Mouse (Mus musculus) urinary bladder, postnatal 36 days (tissue): ENCODE results near the gene Gm16503.
"Not testable (repeated sequence)": the region's sequence is repeated elsewhere in the genome, so short reads cannot be mapped to it uniquely, and the experiment has no call there.

ENCODE experiments used
- DNase-seq, 2 experiments: peaks; one replicate each; pipeline ENCODE4 v3.0.0; 2022; ENCODE audit warnings: low spot score in 2 of 2, mixed read lengths in 1 of 2

Gm16503 gene

GRCm38 (mm10) chr4:147539918-147540317 lies at the start of gene Gm16503:
TSS of gene Gm16503 (plus strand) at chr4:147540218.
- not testable (repeated sequence) for DNase-seq

- not testable (repeated sequence) for DNase-seq
These were observed 47.9 kb upstream of the Gm16503 start, which contains the start of gene Zfp982 for GRCm38 (mm10) chr4:147492117-147492516. TSS of gene Zfp982 (plus strand) at chr4:147492417.

DNA sequence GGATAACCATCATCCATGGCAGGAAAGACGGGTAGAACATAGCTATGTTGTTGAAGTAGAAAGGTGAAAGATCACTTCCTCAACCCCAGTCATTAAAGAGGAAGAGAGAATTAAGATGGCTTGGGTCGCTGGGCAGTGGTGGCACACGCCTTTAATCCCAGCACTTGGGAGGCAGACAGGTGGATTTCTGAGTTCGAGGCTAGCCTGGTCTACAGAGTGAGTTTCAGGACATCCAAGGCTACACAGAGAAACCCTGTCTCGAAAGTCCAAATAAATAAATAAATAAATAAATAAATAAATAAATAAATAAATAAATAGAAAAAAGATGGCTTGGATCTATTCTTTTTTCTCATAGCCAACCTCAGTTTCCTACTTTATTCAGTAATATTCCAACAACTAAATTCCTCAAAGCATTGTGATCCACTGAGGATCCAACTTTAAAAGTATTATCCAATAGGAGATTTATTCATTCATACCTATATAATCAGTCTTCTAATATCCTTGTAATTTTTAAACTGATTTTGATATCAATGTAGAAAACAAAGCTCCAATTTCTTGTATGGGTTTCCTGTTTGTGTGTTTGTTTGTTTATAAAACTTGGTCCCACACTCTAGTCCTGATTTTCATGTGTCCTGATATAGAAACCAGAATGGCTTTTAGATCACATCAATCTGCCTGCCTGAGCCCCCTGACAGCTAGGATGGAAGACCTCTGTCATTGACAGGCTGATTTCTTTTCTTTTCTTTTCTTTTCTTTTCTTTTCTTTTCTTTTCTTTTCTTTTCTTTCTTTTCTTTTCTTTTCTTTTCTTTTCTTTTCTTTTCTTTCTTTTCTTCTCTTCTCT lies 41.0 kb upstream of the Gm16503 start:
- not testable (repeated sequence) for DNase-seq

DNA sequence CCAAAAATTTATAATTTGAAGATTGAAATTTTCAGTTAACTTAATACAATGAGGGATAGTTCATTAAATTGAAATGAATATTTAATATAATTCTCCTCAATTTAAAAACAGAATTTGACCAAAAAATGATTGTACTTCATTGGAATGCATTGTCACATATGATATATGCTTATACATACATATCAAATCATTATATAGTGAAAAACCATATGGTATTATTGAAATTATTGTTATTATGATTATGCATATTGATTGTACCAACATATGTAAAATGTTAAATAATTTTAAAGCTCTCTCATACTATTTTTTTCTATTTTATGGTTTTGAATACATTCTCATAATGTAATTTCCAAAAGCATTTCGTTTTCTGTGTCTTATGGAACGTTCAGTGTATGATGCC lies 30.8 kb upstream of the Gm16503 start:
- DNase-seq, result no peak

DNA sequence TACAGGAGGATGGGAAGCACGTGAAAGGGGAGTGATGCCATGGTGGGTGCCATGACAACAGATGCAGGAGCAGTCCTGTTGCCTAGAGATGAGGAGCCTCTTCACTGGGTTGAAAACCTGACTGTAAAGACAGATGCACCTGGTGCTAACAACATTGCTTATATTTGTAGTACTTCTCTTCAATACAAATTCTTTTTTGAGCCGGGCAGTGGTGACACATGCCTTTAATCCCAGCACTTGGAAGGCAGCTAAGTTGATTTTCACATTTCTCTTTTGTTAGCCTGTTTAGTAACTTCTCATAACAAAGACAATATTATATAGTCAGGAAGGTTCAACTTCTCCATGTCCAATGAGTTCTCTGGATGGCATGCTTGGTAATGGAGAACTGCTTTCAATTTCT lies 21.0 kb upstream of the Gm16503 start:
- no peak for DNase-seq

- no peak for DNase-seq
These were observed 19.9 kb upstream of the Gm16503 start for GRCm38 (mm10) chr4:147520100-147520499.

DNA sequence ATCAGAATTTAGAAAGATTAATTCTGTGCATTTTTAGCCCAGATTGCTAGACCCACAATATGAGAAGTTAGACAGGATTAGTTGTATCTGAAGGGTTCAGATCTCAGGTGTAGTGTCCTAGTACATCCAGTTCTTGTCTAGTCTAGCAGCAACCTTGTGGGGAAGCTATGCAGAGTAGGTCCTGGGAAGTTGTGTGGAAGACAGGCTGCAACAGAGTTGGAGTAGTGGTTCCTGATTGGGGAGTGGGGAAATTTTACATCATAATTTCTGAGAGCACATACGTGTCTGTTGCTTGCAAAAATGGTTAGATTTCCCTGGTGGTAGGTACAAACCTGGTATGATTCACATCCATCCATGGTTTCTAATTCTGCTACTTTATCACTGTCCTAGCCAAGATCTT lies 14.9 kb upstream of the Gm16503 start:
- DNase-seq, result no peak

- no peak for DNase-seq
These were observed 9.7 kb upstream of the Gm16503 start for GRCm38 (mm10) chr4:147530366-147530765.

GRCm38 (mm10) chr4:147535916-147536315 lies 4.1 kb upstream of the Gm16503 start:
- not testable (repeated sequence) for DNase-seq

DNA sequence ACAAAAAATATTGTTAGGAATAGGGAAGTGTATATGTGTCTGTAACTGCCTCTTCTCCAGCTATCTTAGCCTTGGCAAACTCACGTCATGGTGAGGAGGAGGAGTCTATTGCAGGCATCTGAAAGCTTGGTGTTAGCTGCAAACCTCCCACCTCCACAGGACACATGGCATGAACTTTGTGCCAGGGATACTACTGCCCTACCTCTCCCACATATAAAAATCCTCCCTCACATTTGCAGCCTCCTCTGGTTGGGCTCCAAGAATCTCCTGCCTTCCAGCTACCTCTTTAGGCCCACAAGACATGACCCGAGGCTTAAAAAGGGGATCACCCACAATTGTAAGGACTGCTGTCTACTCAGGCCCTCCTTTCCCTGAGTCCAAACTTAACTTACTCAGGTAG lies 2.3 kb upstream of the Gm16503 start:
- no peak for DNase-seq

- no peak for DNase-seq
These were observed 1.1 kb downstream of the Gm16503 start for GRCm38 (mm10) chr4:147541105-147541504.

GRCm38 (mm10) chr4:147553071-147553470 lies 13.1 kb downstream of the Gm16503 start, which contains the start of gene Zfp985:
TSS of gene Zfp985 (plus strand) at chr4:147553277.
- DNase-seq, result not testable (repeated sequence)

GRCm38 (mm10) chr4:147554361-147554760 lies 14.3 kb downstream of the Gm16503 start:
- not testable (repeated sequence) for DNase-seq

DNA sequence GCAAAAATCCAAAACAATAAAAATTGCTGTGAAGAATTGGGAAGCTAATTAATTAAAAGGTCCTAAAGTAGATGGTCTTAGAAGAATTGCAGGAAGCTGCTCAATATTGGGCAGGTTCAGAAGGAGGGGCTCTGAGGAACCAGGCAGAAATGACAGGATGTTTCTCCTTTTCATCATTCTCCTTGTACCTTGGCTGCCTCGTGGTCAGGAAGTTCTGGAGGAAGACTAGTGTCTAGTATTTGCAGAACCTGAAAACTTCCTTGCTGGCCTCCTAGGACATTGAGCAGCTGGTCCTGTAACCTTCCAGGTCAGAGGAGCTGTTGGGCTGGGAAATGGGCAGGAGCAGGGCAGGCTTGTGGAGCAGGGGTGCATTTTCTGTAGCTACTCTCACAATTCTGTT lies 16.9 kb downstream of the Gm16503 start:
- DNase-seq, result not testable (repeated sequence)

DNA sequence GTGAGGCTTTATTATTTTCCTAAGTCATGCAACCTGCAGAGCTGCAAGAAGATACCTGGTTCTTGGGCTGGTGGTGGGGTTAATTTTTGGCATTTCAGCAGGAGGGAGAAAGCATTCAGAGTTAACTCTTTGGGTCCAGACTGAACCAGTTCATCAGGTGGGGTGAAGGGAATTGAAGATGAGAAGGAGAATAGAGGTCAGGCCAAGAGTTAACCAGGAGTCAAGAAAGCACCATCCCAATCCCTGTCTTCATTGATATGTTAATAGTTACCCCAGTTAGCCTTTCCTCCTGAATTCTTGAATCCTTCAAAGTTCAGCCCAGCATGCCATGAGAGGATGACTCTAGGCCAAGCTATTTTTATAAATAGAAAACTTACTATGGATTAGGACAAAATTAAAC lies 18.0 kb downstream of the Gm16503 start:
- not testable (repeated sequence) for DNase-seq

GRCm38 (mm10) chr4:147559096-147559495 lies 19.1 kb downstream of the Gm16503 start:
- DNase-seq, result not testable (repeated sequence)

- DNase-seq, result no peak
These were observed 25.6 kb downstream of the Gm16503 start for GRCm38 (mm10) chr4:147565426-147566220.

DNA sequence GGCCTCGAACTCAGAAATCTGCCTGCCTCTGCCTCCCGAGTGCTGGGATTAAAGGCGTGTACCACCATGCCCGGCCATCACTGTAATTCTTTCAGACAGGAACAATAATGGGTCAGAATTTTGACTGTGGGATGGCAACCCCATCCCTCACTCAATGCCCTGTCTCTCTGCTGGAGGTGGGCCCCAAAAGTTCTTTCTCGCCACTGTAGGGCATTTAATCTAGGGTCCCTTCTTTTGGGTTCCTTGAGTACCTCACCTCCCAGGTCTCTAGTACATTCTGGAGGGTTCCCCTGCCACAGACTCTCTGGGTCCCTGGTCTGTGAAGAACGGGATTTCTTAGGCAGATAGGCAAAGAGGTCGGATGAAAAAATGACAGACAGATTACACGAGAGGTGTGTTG lies 31.1 kb downstream of the Gm16503 start:
- not testable (repeated sequence) for DNase-seq

DNA sequence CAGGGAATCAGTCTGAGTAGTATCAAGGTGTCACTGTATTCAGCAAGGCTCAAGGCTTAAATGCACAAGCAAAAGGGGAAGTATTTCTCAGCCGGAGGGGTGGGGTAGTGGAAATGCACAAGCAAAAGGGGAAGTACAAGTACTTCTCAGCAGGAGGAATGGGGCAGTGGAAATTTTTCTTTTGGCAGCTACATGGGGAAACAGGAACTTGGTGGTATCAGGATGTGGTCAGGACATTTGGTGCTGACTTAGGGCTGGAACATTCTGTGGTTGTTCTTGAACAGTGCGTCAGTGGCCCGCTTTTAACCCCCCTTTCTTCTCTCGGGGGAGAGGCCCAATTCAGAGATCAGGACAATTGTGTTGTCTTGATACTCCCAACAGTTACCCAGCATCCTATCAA lies 39.4 kb downstream of the Gm16503 start:
- DNase-seq, result not testable (repeated sequence)

DNA sequence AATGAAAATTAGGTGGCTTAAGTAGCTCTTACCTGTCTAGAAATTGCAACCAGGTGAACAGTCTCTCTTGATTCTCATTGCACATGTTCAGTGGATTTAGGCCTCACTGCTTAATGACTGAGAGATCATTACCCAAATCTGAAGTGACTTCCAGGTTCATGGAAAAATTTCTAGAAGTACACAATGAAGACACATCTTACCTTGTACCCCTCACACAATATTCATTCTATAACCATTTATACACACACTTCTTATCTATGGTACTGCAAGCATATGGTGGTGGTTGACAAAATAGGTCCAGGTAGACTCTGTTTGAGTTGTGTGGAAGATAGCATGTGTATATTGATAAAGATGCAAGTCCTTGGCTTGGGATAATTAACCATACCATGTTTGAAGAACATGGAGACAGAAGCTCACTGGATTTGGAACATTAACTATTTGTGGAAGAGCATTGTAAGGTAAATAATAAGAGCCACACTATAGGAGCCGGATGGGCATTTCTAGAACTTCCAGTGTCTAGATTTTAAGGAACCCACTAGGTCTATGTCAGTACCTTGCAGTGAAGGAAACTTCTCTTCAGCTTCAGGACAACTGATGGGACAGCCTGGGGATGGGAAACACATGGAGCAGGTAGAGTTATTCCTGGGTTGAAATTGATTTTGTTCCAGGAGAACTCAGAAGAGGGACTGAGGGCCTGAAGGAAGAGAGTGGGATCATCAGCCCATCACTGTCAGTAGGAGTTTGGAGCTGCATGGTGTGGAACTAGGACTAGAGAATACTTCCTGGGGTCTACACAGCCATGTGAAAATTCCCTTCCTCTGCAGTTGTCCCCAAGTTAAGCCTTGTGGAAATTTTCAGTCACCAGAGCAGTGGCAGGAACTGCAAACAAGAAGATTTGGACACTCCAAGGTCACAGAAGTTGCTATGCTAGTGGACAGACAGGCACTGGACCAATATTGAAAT lies 46.8 kb downstream of the Gm16503 start:
- no peak for DNase-seq
